Mouse (Mus musculus) macrophage (primary cell): ENCODE results near the gene U2af2. TPM values are rescaled to one million over a fixed set of nuclear protein-coding genes. Genes with fewer than 3 reads are reported as not detected.

Experiments
- H3K27ac ChIP-seq: fragments of 350-480 bp; formaldehyde crosslinking; 2 replicates; pipeline ENCODE4 v1.9.0; 2021
- H3K36me3 ChIP-seq: fragments of 350-480 bp; formaldehyde crosslinking; 2 replicates; pipeline ENCODE4 v1.9.0; 2021; ENCODE audit errors: inconsistent target
- H3K4me3 ChIP-seq: fragments of 350-480 bp; formaldehyde crosslinking; 2 replicates; pipeline ENCODE4 v1.9.0; 2021; ENCODE audit errors: inconsistent target
- H3K79me2 ChIP-seq: fragments of 350-480 bp; formaldehyde crosslinking; 2 replicates; pipeline ENCODE4 v1.9.0; 2021; ENCODE audit errors: inconsistent target
- WGBS: methylation state at CpG from one replicate; pipeline ENCODE4 v1.1.7; 2026; ENCODE audit warnings: inconsistent platforms; ENCODE audit not compliant: missing documents; 5-methylcytosine and 5-hydroxymethylcytosine counted together
- polyA plus RNA-seq: library from polyadenylated mRNA; stranded (reverse); fragments of 250-400 nt; gene quantifications from 3 replicates; pipeline ENCODE4 v1.2.4, GENCODE M21; 2018; ENCODE audit warnings: inconsistent platforms

Gene U2af2
- polyA plus RNA-seq, 1 experiment from 2014 or later: 93.4 TPM

- no peak overlapping the region for H3K27ac ChIP-seq
- peaks cover 54% of the 10 kb centered on the region for H3K36me3 ChIP-seq
- H3K4me3 ChIP-seq: no peak overlapping the region
- WGBS: 90% methylated on average over 19 of the region's 22 CpGs
- peaks cover 51% of the 10 kb centered on the region for H3K79me2 ChIP-seq
Observed at GRCm38 (mm10) chr7:5029543-5029942, 32.4 kb upstream of the U2af2 start.

- 98% methylated on average over 20 of the region's 21 CpGs for WGBS
- Histone ChIP-seq H3K36me3 (peaks cover 52% of the 10 kb centered on the region), H3K4me3 (no peak overlapping the region), H3K79me2 (peaks cover 47% of the 10 kb centered on the region), H3K27ac (no peak overlapping the region)
Observed at GRCm38 (mm10) chr7:5029946-5030345, 32.0 kb upstream of the U2af2 start.

GRCm38 (mm10) chr7:5030554-5031275 lies 31.2 kb upstream of the U2af2 start:
- Histone ChIP-seq H3K27ac (no peak overlapping the region), H3K4me3 (no peak overlapping the region), H3K79me2 (peaks cover 39% of the 10 kb centered on the region; the same call in 1 of the 2 replicates), H3K36me3 (peaks cover 52% of the 10 kb centered on the region)
- 93% methylated on average over 61 of the region's 63 CpGs for WGBS

- Histone ChIP-seq H3K27ac (no peak overlapping the region), H3K36me3 (peaks cover 45% of the 10 kb centered on the region), H3K4me3 (no peak overlapping the region), H3K79me2 (peaks cover 31% of the 10 kb centered on the region; the same call in 1 of the 2 replicates)
- 91% methylated on average over 8 of the region's 46 CpGs for WGBS
Observed at GRCm38 (mm10) chr7:5031496-5031895, 30.4 kb upstream of the U2af2 start.

- Histone ChIP-seq H3K36me3 (peaks cover 27% of the 10 kb centered on the region), H3K4me3 (no peak within 1 kb of the TSS), H3K27ac (no peak within 1 kb of the TSS), H3K79me2 (peaks cover 11% of the 10 kb centered on the region; the same call in 1 of the 2 replicates)
- 94% methylated on average over 3 of the region's 3 CpGs for WGBS
Observed at GRCm38 (mm10) chr7:5033818-5034217, 28.1 kb upstream of the U2af2 start, which contains the start of gene 4632433K11Rik. 4632433K11Rik (plus strand) TSS chr7:5034118.

- WGBS: 98% methylated on average over 17 of the region's 17 CpGs
- Histone ChIP-seq H3K79me2 (no peaks in the 10 kb centered on the region), H3K36me3 (peaks cover 15% of the 10 kb centered on the region), H3K4me3 (no peak overlapping the region), H3K27ac (no peak overlapping the region)
Observed at GRCm38 (mm10) chr7:5035628-5036027, 26.3 kb upstream of the U2af2 start.

GRCm38 (mm10) chr7:5036136-5036535 lies 25.8 kb upstream of the U2af2 start:
- 98% methylated on average over 9 of the region's 9 CpGs for WGBS
- Histone ChIP-seq H3K27ac (no peak overlapping the region), H3K4me3 (no peak overlapping the region), H3K36me3 (peaks cover 15% of the 10 kb centered on the region), H3K79me2 (no peaks in the 10 kb centered on the region)

GRCm38 (mm10) chr7:5037026-5037425 lies 24.9 kb upstream of the U2af2 start:
- no peak overlapping the region for H3K27ac ChIP-seq
- H3K79me2 ChIP-seq: no peaks in the 10 kb centered on the region
- WGBS: 98% methylated on average over 5 of the region's 7 CpGs
- peaks cover 13% of the 10 kb centered on the region for H3K36me3 ChIP-seq
- no peak overlapping the region for H3K4me3 ChIP-seq

- Histone ChIP-seq H3K4me3 (peak overlapping the region; percentile 67), H3K79me2 (no peaks in the 10 kb centered on the region), H3K36me3 (peaks cover 8% of the 10 kb centered on the region), H3K27ac (no peak overlapping the region)
- WGBS: 88% methylated on average over 8 of the region's 8 CpGs
Observed at GRCm38 (mm10) chr7:5037467-5037866, 24.5 kb upstream of the U2af2 start.

- under 1% methylated on average over 48 of the region's 48 CpGs for WGBS
- Histone ChIP-seq H3K36me3 (0 out of 2 replicates have a peak, but pooled peaks cover under 1% of the 10 kb centered on the region), H3K79me2 (no peaks in the 10 kb centered on the region), H3K27ac (peak within 1 kb of the TSS; percentile 61), H3K4me3 (peak within 1 kb of the TSS; percentile 67)
Observed at GRCm38 (mm10) chr7:5038109-5038732, 23.7 kb upstream of the U2af2 start, which contains the start of gene Zfp784. Zfp784 (minus strand) TSS chr7:5038446.

GRCm38 (mm10) chr7:5038940-5039339 lies 23.0 kb upstream of the U2af2 start:
- no peaks in the 10 kb centered on the region for H3K79me2 ChIP-seq
- WGBS: 34% methylated on average over 5 of the region's 5 CpGs
- peak overlapping the region; percentile 61 for H3K27ac ChIP-seq

GRCm38 (mm10) chr7:5044981-5045380 lies 17.0 kb upstream of the U2af2 start:
- WGBS: 73% methylated on average over 2 of the region's 2 CpGs
- Histone ChIP-seq H3K4me3 (no peak overlapping the region), H3K27ac (no peak overlapping the region), H3K79me2 (no peaks in the 10 kb centered on the region), H3K36me3 (no peaks in the 10 kb centered on the region)

More at GRCm38 (mm10) chr7:5038940-5039339, 23.0 kb upstream of the U2af2 start:
- peak overlapping the region; percentile 67 for H3K4me3 ChIP-seq
- H3K36me3 ChIP-seq: no peaks in the 10 kb centered on the region

GRCm38 (mm10) chr7:5046112-5046511 lies 15.8 kb upstream of the U2af2 start:
- no peaks in the 10 kb centered on the region for H3K79me2 ChIP-seq
- 87% methylated on average over 2 of the region's 2 CpGs for WGBS
- H3K36me3 ChIP-seq: no peaks in the 10 kb centered on the region
- H3K27ac ChIP-seq: no peak overlapping the region
- no peak overlapping the region for H3K4me3 ChIP-seq

GRCm38 (mm10) chr7:5047313-5047712 lies 14.6 kb upstream of the U2af2 start:
- H3K36me3 ChIP-seq: no peaks in the 10 kb centered on the region
- no peaks in the 10 kb centered on the region for H3K79me2 ChIP-seq
- no peak overlapping the region for H3K4me3 ChIP-seq
- H3K27ac ChIP-seq: no peak overlapping the region
- 13% methylated on average over 2 of the region's 2 CpGs for WGBS
